Mouse (Mus musculus) forebrain, postnatal 0 days (tissue): Measurements from ENCODE around the gene Zar1l. TPM values are rescaled to one million over a fixed set of nuclear protein-coding genes. Genes with fewer than 3 reads are reported as not detected.
A peak's percentile ranks its signal among the peaks of the same experiment; 100 is the strongest.

Experiments
- ATAC-seq: fragments of 200-750 bp; cut with Nextera tagmentation; 2 replicates; pipeline ENCODE4 v1.8.0; 2017; ENCODE audit warnings: mild to moderate bottlenecking, moderate library complexity
- DNase-seq: peaks from one replicate; pipeline ENCODE4 v3.0.0-alpha.2; 2015
- H3K27ac ChIP-seq: fragments of 300-500 bp; sonication (generic); 2 replicates; pipeline ENCODE4 v1.5.1; 2014; ENCODE audit warnings: low read depth, mild to moderate bottlenecking, antibody characterized with exemption, low read length, moderate library complexity, mixed read lengths
- H3K27me3 ChIP-seq: fragments of 300-500 bp; sonication (generic); 2 replicates; pipeline ENCODE4 v1.6.1; 2014; ENCODE audit warnings: mild to moderate bottlenecking, low read length, mixed read lengths; ENCODE audit not compliant: insufficient read depth
- H3K36me3 ChIP-seq: fragments of 300-500 bp; sonication (generic); 2 replicates; pipeline ENCODE4 v1.6.1; 2014; ENCODE audit warnings: mild to moderate bottlenecking, moderate library complexity; ENCODE audit not compliant: insufficient read depth
- H3K4me1 ChIP-seq: fragments of 300-500 bp; sonication (generic); 2 replicates; pipeline ENCODE4 v1.6.1; 2014; ENCODE audit warnings: antibody characterized with exemption; ENCODE audit not compliant: insufficient read depth
- H3K4me2 ChIP-seq: fragments of 300-500 bp; sonication (generic); 2 replicates; pipeline ENCODE4 v1.6.1; 2014; ENCODE audit warnings: low read depth, mild to moderate bottlenecking, moderate library complexity
- H3K4me3 ChIP-seq: fragments of 300-500 bp; sonication (generic); 2 replicates; pipeline ENCODE4 v1.5.1; 2014; ENCODE audit warnings: low read depth, low read length, mixed read lengths
- H3K9ac ChIP-seq: fragments of 300-500 bp; sonication (generic); 2 replicates; pipeline ENCODE4 v1.6.1; 2014; ENCODE audit warnings: mild to moderate bottlenecking
- H3K9me3 ChIP-seq: fragments of 300-500 bp; sonication (generic); 2 replicates; pipeline ENCODE4 v1.6.1; 2016; ENCODE audit warnings: low read length
- CTCF ChIP-seq: sonication (generic); IDR thresholded peaks from 2 replicates; pipeline ENCODE4 v1.5.1; 2016; ENCODE audit warnings: antibody characterized with exemption, control low read depth, low read depth
- WGBS: fragments of 180-500 bp; shearing (Covaris S2); extraction: QIAGEN DNeasy Blood & Tissue Kit; methylation state at CpG from one replicate; pipeline ENCODE4 v1.1.7; 2014; 5-methylcytosine and 5-hydroxymethylcytosine counted together
- polyA plus RNA-seq: library from polyadenylated mRNA; unstranded; fragments of >200 nt; fragmentation: Nextera tagmentation; extraction: Ambion mirVana; gene quantifications from 2 replicates; pipeline ENCODE4 v1.2.1, GENCODE M21; 2015
- total RNA-seq: library from RNA; depleted of rRNA; stranded (reverse); fragments of >200 nt; gene quantifications from 2 replicates; pipeline ENCODE4 v1.2.3, GENCODE M21; 2014; rRNA removed

Zar1l gene
- total and polyA plus RNA-seq, 2 experiments from 2014 or later: 0.43 TPM; not detected in 1

DNA sequence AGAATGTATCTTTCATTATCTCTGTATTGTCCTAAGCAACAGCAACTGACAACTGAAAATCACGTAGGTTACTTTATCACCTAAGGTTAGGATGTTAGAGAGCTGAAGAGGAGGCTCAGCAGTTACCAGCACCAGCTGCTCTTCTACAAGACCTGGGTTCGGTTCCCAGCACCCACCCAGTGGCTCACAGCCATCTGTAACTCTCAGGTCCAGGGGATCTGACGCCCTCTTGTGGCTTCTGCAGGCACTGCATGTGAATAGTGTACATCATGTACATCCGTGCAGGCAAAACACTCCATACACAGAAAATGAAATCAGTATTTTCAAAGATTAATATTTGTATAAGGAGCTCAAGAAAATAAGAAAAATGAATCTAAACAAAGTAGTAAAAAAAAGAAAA lies 58.2 kb downstream of the Zar1l start:
- Histone ChIP-seq H3K9ac (no peak overlapping the region), H3K27ac (no peak overlapping the region), H3K36me3 (peaks cover 57% of the 10 kb centered on the region), H3K4me2 (no peak overlapping the region), H3K27me3 (no peaks in the 10 kb centered on the region), H3K9me3 (no peaks in the 10 kb centered on the region), H3K4me3 (no peak overlapping the region), H3K4me1 (no peaks in the 10 kb centered on the region)
- ATAC-seq: no peak
- WGBS: 80% methylated on average over 4 of the region's 4 CpGs
- DNase-seq: no peak
- TF ChIP-seq CTCF: peak; percentile 30

DNA sequence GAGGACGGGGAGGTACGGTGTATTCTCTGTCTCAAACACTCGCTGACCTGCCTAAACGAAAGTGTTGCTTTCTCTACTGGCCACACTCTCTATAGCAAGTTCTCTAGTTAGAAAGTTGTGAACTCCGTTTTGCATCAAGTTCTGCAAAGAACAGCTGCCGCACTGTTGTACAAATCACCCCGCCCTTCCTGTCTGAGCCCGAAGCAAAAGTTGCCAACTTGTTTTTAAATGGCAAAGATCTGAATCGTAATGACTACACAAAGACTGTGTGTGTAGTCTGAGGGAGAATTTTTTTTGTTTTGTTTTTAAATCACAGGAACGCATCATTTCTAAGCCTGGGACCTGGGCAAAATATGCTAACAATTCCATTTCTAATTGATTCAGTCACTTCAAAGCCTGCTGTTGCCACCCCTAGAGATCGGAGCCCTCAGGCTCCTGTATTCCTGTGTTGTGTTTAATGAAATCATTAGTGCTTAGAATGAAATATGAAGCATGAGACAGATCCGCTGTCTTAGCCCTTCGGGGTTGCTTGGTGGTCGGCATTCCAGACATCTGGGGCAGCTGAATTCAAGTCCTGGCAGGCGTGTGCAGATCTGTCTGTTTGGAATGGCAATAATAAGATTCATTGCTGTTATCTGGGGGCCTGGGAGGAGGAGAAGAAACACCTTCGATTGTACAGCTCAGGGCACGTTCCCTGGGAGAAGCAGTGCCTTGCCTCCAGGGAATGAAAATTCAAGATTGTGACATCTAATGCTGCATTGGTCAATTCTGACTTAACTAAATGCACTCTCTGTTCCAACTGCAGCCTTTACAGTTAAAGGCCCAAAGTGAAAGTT lies 59.8 kb downstream of the Zar1l start:
- no peak for DNase-seq
- Histone ChIP-seq H3K36me3 (peaks cover 65% of the 10 kb centered on the region), H3K9me3 (0 out of 2 replicates have a peak, but pooled peaks cover 3% of the 10 kb centered on the region), H3K27ac (no peak overlapping the region), H3K9ac (no peak overlapping the region), H3K4me1 (no peaks in the 10 kb centered on the region), H3K4me2 (no peak overlapping the region), H3K27me3 (no peaks in the 10 kb centered on the region), H3K4me3 (no peak overlapping the region)
- no peak for TF ChIP-seq CTCF
- 60% methylated on average over 17 of the region's 17 CpGs for WGBS
- no peak for ATAC-seq

DNA sequence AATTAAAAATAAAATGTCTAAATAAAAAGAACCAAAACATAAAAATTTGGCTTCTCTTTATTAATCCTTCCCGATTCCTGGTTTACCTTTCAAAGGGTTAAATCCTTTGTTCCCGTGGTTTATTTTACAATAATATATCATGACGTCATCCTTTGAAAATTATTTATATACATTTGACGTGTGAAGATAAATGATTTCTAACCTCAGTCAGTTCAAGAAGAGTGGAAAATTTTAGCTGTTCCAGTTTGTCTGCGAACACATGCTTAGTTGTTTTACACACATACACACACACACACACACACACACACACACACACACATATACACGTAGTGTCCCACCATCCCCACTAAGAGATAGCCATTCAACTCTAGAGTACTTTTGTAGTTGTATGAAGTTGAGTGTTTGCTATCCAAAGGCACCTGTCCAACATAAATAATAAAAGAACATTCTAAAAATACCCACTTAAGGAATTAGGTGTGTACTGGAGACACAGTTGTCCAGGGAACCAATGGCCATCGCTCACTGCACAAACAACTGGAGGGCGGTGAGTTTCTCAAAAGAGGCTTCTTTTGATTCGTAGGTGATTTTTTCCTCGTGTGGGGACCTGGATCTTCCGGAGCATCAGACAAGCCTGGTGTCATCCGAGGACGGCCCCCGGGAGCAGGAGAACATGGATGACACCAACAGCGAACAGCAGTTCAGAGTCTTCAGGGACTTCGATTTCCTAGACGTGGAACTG lies 60.6 kb downstream of the Zar1l start:
- no peak for ATAC-seq
- 87% methylated on average over 17 of the region's 17 CpGs for WGBS
- Histone ChIP-seq H3K9ac (no peak overlapping the region), H3K4me1 (no peaks in the 10 kb centered on the region), H3K27ac (no peak overlapping the region), H3K4me3 (no peak overlapping the region), H3K36me3 (peaks cover 69% of the 10 kb centered on the region), H3K4me2 (no peak overlapping the region), H3K9me3 (0 out of 2 replicates have a peak, but pooled peaks cover 7% of the 10 kb centered on the region), H3K27me3 (no peaks in the 10 kb centered on the region)
- no peak for DNase-seq
- no peak for TF ChIP-seq CTCF

Other genes with a start within 250 kb of the Zar1l start
- 9.8 and 12.2 TPM in 2 replicates for gene Brca2, start 4.5 kb upstream of the Zar1l start, total RNA-seq
- gene Brca2, start 4.5 kb upstream of the Zar1l start, polyA plus RNA-seq: 5.2 and 9.7 TPM in 2 replicates
- gene N4bp2l1, start 79.0 kb upstream of the Zar1l start, total RNA-seq: 15.9 and 27.4 TPM in 2 replicates
- 19.5 and 28.0 TPM in 2 replicates for gene N4bp2l1, start 79.0 kb upstream of the Zar1l start, polyA plus RNA-seq
- gene N4bp2l2, start 148.0 kb upstream of the Zar1l start, total RNA-seq: 93.1 and 101 TPM in 2 replicates
- gene N4bp2l2, start 148.0 kb upstream of the Zar1l start, polyA plus RNA-seq: 21.5 and 26.5 TPM in 2 replicates
- 43.5 and 50.0 TPM in 2 replicates for gene Pds5b, start 155.6 kb upstream of the Zar1l start, total RNA-seq
- gene Pds5b, start 155.6 kb upstream of the Zar1l start, polyA plus RNA-seq: 11.7 and 17.2 TPM in 2 replicates